Mouse (Mus musculus) ES-Bruce4 (cell line): Measurements from ENCODE around the gene C87436. TPM values are rescaled to one million over a fixed set of nuclear protein-coding genes. Genes with fewer than 3 reads are reported as not detected.

ENCODE experiments used
- H3K27ac ChIP-seq: 2 replicates; pipeline ENCODE4 v1.5.1; 2012; ENCODE audit warnings: low read length, inconsistent platforms; ENCODE audit not compliant: insufficient read depth
- H3K27me3 ChIP-seq: 2 replicates; pipeline ENCODE4 v1.6.1; 2012; ENCODE audit warnings: mild to moderate bottlenecking, low read length, inconsistent platforms; ENCODE audit not compliant: control insufficient read depth, poor library complexity, insufficient read depth, severe bottlenecking
- H3K36me3 ChIP-seq: 2 replicates; pipeline ENCODE4 v1.6.1; 2012; ENCODE audit warnings: inconsistent platforms, mild to moderate bottlenecking, low read length, moderate library complexity; ENCODE audit not compliant: control insufficient read depth, poor library complexity, insufficient read depth, severe bottlenecking
- H3K4me1 ChIP-seq: one replicate; pipeline ENCODE4 v1.8.1; 2011; ENCODE audit warnings: low read length; ENCODE audit not compliant: control insufficient read depth, insufficient read depth
- H3K4me3 ChIP-seq: 2 replicates; pipeline ENCODE4 v1.5.1; 2011; ENCODE audit warnings: low read depth, mild to moderate bottlenecking, low read length
- H3K9ac ChIP-seq: 2 replicates; pipeline ENCODE4 v1.6.1; 2012; ENCODE audit warnings: low read depth, mild to moderate bottlenecking, inconsistent platforms; ENCODE audit not compliant: poor library complexity, severe bottlenecking
- H3K9me3 ChIP-seq: replicated peaks from 2 replicates; pipeline ENCODE4 v1.6.1; 2012; ENCODE audit warnings: mild to moderate bottlenecking, low read length, inconsistent platforms; ENCODE audit not compliant: control insufficient read depth, poor library complexity, insufficient read depth, severe bottlenecking
- CTCF ChIP-seq: IDR thresholded peaks from one replicate; pipeline ENCODE4 v1.8.1; 2011; ENCODE audit warnings: low read depth, low read length
- EP300 ChIP-seq: IDR thresholded peaks from 2 replicates; pipeline ENCODE4 v1.6.1; 2011; ENCODE audit warnings: low read depth, low read length; ENCODE audit not compliant: insufficient read depth
- POLR2A ChIP-seq: IDR thresholded peaks from one replicate; pipeline ENCODE4 v1.8.1; 2011; ENCODE audit warnings: low read length; ENCODE audit not compliant: insufficient read depth
- polyA plus RNA-seq: library from polyadenylated mRNA; stranded (reverse); fragments of >200 nt; gene quantifications from 2 replicates; pipeline ENCODE4 v1.2.4, GENCODE M21; 2011; ENCODE audit warnings: low read depth; ENCODE audit not compliant: missing spikeins, insufficient read depth, insufficient read length

C87436 gene
- polyA plus RNA-seq, 1 experiment = 12.6 TPM

- peak overlapping the region; percentile 49 for H3K4me3 ChIP-seq
- H3K9ac ChIP-seq = peak overlapping the region; percentile 50; the same call in 1 of the 2 replicates
- no peaks in the 10 kb centered on the region for H3K27me3 ChIP-seq
- H3K27ac ChIP-seq = no peak overlapping the region
- no peak for TF ChIP-seq POLR2A
- no peak for TF ChIP-seq EP300
- no peak for TF ChIP-seq CTCF
- H3K4me1 ChIP-seq = peaks cover 3% of the 10 kb centered on the region
- no peaks in the 10 kb centered on the region for H3K9me3 ChIP-seq
- peaks cover 9% of the 10 kb centered on the region for H3K36me3 ChIP-seq
Observed at GRCm38 (mm10) chr6:86402681-86403607, 35.2 kb upstream of the C87436 start.

- peaks cover 3% of the 10 kb centered on the region for H3K4me1 ChIP-seq
- H3K36me3 ChIP-seq = peaks cover 9% of the 10 kb centered on the region
- H3K9ac ChIP-seq = no peak overlapping the region
- no peaks in the 10 kb centered on the region for H3K27me3 ChIP-seq
- no peak overlapping the region for H3K27ac ChIP-seq
- H3K9me3 ChIP-seq = no peaks in the 10 kb centered on the region
- H3K4me3 ChIP-seq = peak overlapping the region; percentile 7
- TF ChIP-seq CTCF = no peak
- no peak for TF ChIP-seq EP300
- no peak for TF ChIP-seq POLR2A
Observed at GRCm38 (mm10) chr6:86403728-86404099, 34.5 kb upstream of the C87436 start.

GRCm38 (mm10) chr6:86404100-86404861 is 33.9 kb upstream of the C87436 start, which contains the start of gene Tia1:
Gene Tia1, plus strand, starts transcription at chr6:86404219.
- Histone ChIP-seq H3K27ac (peak within 1 kb of the TSS; percentile 58), H3K4me1 (peaks cover 3% of the 10 kb centered on the region), H3K9me3 (no peaks in the 10 kb centered on the region), H3K4me3 (peak within 1 kb of the TSS; percentile 81), H3K36me3 (peaks cover 9% of the 10 kb centered on the region), H3K27me3 (no peaks in the 10 kb centered on the region), H3K9ac (peak within 1 kb of the TSS; percentile 74)
- no peak for TF ChIP-seq POLR2A
- no peak for TF ChIP-seq EP300
- no peak for TF ChIP-seq CTCF

GRCm38 (mm10) chr6:86404996-86405395 is 33.2 kb upstream of the C87436 start:
- Histone ChIP-seq H3K36me3 (peaks cover 9% of the 10 kb centered on the region), H3K27ac (peak overlapping the region; percentile 58), H3K9ac (peak overlapping the region; percentile 74), H3K4me1 (peaks cover 3% of the 10 kb centered on the region), H3K27me3 (no peaks in the 10 kb centered on the region), H3K4me3 (peak overlapping the region; percentile 68), H3K9me3 (no peaks in the 10 kb centered on the region)
- TF ChIP-seq CTCF (no peak), POLR2A (no peak), EP300 (no peak)

- Histone ChIP-seq H3K36me3 (peaks cover 9% of the 10 kb centered on the region), H3K9ac (no peak overlapping the region), H3K4me1 (peaks cover 3% of the 10 kb centered on the region), H3K4me3 (no peak overlapping the region), H3K27me3 (no peaks in the 10 kb centered on the region), H3K9me3 (no peaks in the 10 kb centered on the region), H3K27ac (no peak overlapping the region)
- TF ChIP-seq EP300 (no peak), CTCF (no peak), POLR2A (no peak)
Observed at GRCm38 (mm10) chr6:86406306-86406705, 31.9 kb upstream of the C87436 start.

GRCm38 (mm10) chr6:86418711-86419110 is 19.5 kb upstream of the C87436 start:
- H3K27ac ChIP-seq = no peak overlapping the region
- H3K9ac ChIP-seq = no peak overlapping the region
- TF ChIP-seq CTCF (no peak), EP300 (no peak), POLR2A (no peak)
- peaks cover 32% of the 10 kb centered on the region for H3K36me3 ChIP-seq
- no peaks in the 10 kb centered on the region for H3K27me3 ChIP-seq
- H3K4me3 ChIP-seq = no peak overlapping the region
- no peaks in the 10 kb centered on the region for H3K4me1 ChIP-seq
- no peaks in the 10 kb centered on the region for H3K9me3 ChIP-seq
